Mouse (Mus musculus) urinary bladder, adult 18-20 months (tissue): ENCODE data around the gene Smarce1.

Source experiments
- DNase-seq, 2 experiments: peaks; one replicate each; pipeline ENCODE4 v3.0.0; 2022; ENCODE audit warnings: low spot score in 2 of 2, mixed read lengths in 2 of 2

The Smarce1 gene

GRCm38 (mm10) chr11:99229641-99230260 is 1.1 kb downstream of the Smarce1 start:
- DNase-seq: no peak

- DNase-seq: no peak
These were observed 4.5 kb downstream of the Smarce1 start for GRCm38 (mm10) chr11:99226298-99226697.

GRCm38 (mm10) chr11:99223310-99223709 is 7.5 kb downstream of the Smarce1 start:
- DNase-seq: no peak

- no peak for DNase-seq
These were observed 9.0 kb downstream of the Smarce1 start for GRCm38 (mm10) chr11:99221811-99222210.

GRCm38 (mm10) chr11:99217248-99217986 is 13.4 kb downstream of the Smarce1 start:
- no peak for DNase-seq

- no peak for DNase-seq
These were observed 14.6 kb downstream of the Smarce1 start for GRCm38 (mm10) chr11:99216181-99216580.

GRCm38 (mm10) chr11:99212693-99213092 is 18.1 kb downstream of the Smarce1 start:
- DNase-seq: no peak

- DNase-seq: no peak
These were observed 18.9 kb downstream of the Smarce1 start for GRCm38 (mm10) chr11:99211964-99212363.

GRCm38 (mm10) chr11:99208105-99208669 is 22.6 kb downstream of the Smarce1 start:
- DNase-seq: no peak

GRCm38 (mm10) chr11:99207449-99207848 is 23.4 kb downstream of the Smarce1 start:
- no peak for DNase-seq

- no peak for DNase-seq
These were observed 23.9 kb downstream of the Smarce1 start for GRCm38 (mm10) chr11:99206954-99207353.

GRCm38 (mm10) chr11:99189154-99189582 is 41.6 kb downstream of the Smarce1 start:
- peak; percentile 38 to 42 for DNase-seq

GRCm38 (mm10) chr11:99187348-99187747 is 43.5 kb downstream of the Smarce1 start:
- no peak for DNase-seq

- no peak for DNase-seq
These were observed 44.0 kb downstream of the Smarce1 start for GRCm38 (mm10) chr11:99186836-99187235.

GRCm38 (mm10) chr11:99182575-99182974 is 48.2 kb downstream of the Smarce1 start:
- no peak for DNase-seq

GRCm38 (mm10) chr11:99180071-99180470 is 50.7 kb downstream of the Smarce1 start:
- no peak for DNase-seq

GRCm38 (mm10) chr11:99177925-99178198 is 53.0 kb downstream of the Smarce1 start:
- no peak for DNase-seq

GRCm38 (mm10) chr11:99177054-99177924 is 53.5 kb downstream of the Smarce1 start:
- DNase-seq: no peak

- DNase-seq: no peak
These were observed 58.8 kb downstream of the Smarce1 start for GRCm38 (mm10) chr11:99172002-99172401.

GRCm38 (mm10) chr11:99171442-99171841 is 59.4 kb downstream of the Smarce1 start:
- no peak for DNase-seq

GRCm38 (mm10) chr11:99170547-99171267 is 60.1 kb downstream of the Smarce1 start:
- DNase-seq: no peak

GRCm38 (mm10) chr11:99170005-99170404 is 60.8 kb downstream of the Smarce1 start:
- DNase-seq: no peak
